Mouse (Mus musculus): ENCODE results near the gene Tvp23a. TPM values are rescaled to one million over a fixed set of nuclear protein-coding genes. Genes with fewer than 3 reads are reported as not detected.

Tvp23a gene
- polyA plus RNA-seq (2015; fragmentation: Nextera tagmentation; extraction: Ambion mirVana) = 35.4 and 39.1 TPM in 2 replicates

DNA sequence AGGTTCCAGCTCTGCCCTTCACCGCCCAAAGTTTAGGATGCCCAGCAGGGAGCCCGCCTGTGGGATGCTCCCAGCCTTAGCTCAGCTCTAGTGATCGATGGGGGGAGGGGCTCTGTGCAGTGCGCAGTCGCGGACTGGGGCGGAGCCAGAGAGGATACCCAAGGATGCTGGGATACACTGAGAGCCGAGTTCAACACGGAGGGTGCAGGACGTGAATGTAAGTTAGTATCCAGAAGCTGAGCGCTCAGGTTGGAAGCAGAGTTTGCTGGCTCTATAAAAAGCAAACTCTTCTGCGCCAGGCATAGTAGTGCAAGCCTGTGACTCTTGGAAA is at the start of gene Tvp23a:
Gene Tvp23a, minus strand, starts transcription at position 99 of the 331 bp plus-strand sequence.

DNA sequence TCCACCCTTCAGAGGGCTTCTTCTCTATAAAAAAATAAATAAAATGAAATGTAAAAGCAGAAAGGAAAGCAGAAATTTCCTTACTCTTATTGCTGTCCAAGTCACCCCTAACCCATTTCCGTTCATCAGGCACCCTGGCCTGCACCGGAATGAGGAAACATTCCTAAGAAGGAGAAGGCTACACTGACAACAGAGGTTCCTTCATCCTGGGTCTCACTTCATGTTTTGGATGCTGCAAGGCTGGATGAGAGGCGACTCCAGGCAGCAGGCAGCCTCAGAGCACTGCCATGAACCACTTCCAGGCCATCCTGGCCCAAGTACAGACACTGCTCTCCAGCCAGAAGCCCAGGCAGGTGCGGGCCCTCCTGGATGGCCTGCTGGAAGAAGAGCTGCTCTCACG is 32.7 kb upstream of the Tvp23a start, which contains the start of gene Ciita:
Gene Ciita, plus strand, starts transcription at position 203 of the 400 bp plus-strand sequence.

DNA sequence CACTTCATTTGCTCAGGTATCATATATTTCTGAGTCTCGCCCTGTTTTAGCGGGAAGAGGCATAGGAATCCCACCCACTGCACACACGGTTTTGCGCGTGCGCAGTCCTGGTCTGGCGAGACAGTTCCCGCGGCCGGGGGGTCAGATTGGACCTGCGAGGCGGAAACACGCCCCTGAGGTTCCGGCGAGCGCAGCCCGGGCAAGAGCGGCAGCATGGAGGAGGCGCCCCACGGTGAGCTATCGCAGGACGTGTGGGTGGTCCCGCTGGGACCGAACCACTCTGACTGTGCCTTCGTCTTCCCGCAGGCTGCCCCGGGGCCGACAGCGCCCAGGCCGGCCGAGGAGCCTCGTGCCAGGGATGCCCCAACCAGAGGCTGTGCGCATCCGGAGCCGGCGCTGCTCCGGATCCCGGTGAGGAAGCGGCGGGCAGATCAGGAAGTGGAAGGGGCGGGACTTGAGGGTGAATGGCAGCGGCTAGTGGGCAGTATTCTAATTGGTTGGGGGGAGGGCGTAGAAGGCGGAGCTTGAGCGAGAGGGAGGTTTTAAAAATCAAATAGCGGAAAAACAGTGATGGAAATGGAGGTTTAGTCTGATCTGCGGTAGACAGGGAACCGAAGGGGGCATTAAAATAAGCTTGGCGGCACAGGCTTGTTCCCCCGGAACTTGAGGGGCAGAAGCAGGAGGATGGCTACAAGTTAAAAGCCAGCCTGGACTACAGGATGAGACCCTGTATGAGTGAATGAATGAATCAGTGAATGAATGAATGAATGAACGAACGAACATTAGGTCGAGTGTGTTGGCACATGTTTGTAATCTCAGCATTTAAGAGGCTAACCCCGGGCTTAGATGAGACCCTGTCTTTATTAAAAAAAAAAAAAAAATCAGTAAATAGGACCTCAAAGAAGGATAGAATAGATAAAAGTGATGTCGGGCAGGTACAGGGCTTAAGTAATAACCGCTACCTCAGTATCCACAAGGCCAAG is 35.1 kb downstream of the Tvp23a start, which contains the start of gene Nubp1:
Gene Nubp1, plus strand, starts transcription at position 185 of the 983 bp plus-strand sequence.

GRCm38 (mm10) chr16:10394699-10395540 is 52.2 kb downstream of the Tvp23a start, which contains the start of gene Tekt5:
Gene Tekt5 (minus strand): TSS chr16:10395490.

Other genes with a start within 250 kb of the Tvp23a start
- gene Emp2, start 133.4 kb downstream of the Tvp23a start, polyA plus RNA-seq (2015; fragmentation: Nextera tagmentation; extraction: Ambion mirVana) = 30.4 and 31.1 TPM in 2 replicates
- gene Tekt5, start 51.9 kb downstream of the Tvp23a start, polyA plus RNA-seq (2015; fragmentation: Nextera tagmentation; extraction: Ambion mirVana) = 37.8 and 43.0 TPM in 2 replicates
- gene Nubp1, start 35.4 kb downstream of the Tvp23a start, polyA plus RNA-seq (2015; fragmentation: Nextera tagmentation; extraction: Ambion mirVana) = 35.6 and 42.3 TPM in 2 replicates
- gene Ciita, start 32.7 kb upstream of the Tvp23a start, polyA plus RNA-seq (2015; fragmentation: Nextera tagmentation; extraction: Ambion mirVana) = 0.36 and 0.42 TPM in 2 replicates
- 27.2 and 32.4 TPM in 2 replicates for gene Dexi, start 95.7 kb upstream of the Tvp23a start, polyA plus RNA-seq (2015; fragmentation: Nextera tagmentation; extraction: Ambion mirVana)
- gene Clec16a, start 98.0 kb upstream of the Tvp23a start, polyA plus RNA-seq (2015; fragmentation: Nextera tagmentation; extraction: Ambion mirVana) = 66.2 and 72.3 TPM in 2 replicates